Mouse (Mus musculus): Measurements from ENCODE around the gene Gnb4. TPM values are rescaled to one million over a fixed set of nuclear protein-coding genes. Genes with fewer than 3 reads are reported as not detected.

Gnb4 gene
- total RNA-seq (2021): 10 to 100 TPM; 42.7 to 43.7 TPM
- long read RNA-seq, experiment 1, full-length matches to known transcripts: 51 of 59 reads
- long read RNA-seq, experiment 1, partial matches to known transcripts: 3 of 59 reads
- long read RNA-seq, experiment 1, other reads (novel, unspliced or antisense): 5 of 59 reads
- long read RNA-seq, experiment 2, full-length matches to known transcripts: 41 of 48 reads
- long read RNA-seq, experiment 2, partial matches to known transcripts: 1 of 48 reads
- long read RNA-seq, experiment 2, other reads (novel, unspliced or antisense): 6 of 48 reads

GRCm38 (mm10) chr3:32616331-32617052, at the start of gene Gnb4:
TSS of gene Gnb4 (minus strand) at chr3:32616585.
- peak; percentile 40 to 47 for DNase-seq (ENCODE audit: low spot score in 2 of 2)

DNA sequence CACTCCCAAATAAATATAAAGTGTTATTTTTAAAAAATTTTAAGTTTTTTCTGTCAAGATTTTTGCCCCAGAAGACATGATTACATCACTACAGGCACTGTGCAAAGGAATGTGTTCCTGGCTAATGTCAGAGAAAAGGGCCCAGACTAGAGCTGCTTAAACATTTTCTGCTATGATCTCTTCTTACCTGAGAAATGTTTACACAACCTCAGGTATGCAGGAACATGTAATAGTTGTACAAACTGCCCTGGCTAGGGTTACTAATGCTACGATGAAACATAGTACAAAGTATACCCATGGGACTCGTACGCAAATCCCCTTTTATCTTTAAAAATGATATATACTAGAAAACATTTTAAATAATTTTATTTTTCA, 45.2 kb upstream of the Gnb4 start:
- no peak for DNase-seq (ENCODE audit: low spot score in 2 of 2)

DNA sequence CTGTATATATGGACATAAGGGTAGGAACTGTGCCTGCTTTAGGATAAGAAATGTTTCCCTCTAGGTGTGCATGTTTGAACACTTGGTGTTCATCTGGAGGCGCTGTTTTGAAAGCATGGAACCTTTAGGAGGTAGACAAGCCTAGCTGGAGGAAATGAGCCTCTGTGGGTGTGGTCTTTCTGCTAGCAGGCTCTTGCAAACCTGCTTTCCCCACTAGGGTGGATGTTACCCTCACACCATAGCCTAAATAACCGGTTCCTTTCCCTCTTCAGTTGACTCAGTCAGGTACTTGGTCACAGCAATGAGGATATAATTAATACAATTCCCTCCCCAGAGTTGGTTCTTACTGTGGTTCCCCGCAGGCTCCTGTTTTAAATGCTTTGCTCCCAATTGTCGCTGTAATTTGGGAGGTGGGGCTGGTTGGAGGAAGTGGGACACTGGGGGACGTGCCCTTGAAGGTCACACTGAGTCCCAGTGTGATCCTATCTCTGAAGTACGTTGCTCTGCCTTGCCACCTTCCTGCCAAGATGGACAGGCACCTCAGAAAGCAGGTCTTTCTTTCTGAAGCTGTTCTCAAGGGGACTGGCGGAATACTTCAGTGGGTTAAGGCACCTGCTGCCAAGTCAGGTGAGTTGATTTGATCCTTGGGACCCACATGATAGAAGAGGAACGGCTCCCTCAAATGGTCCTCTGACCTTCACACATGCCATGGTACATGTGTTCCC, 44.6 kb upstream of the Gnb4 start:
- DNase-seq (ENCODE audit: low spot score in 2 of 2): no peak

DNA sequence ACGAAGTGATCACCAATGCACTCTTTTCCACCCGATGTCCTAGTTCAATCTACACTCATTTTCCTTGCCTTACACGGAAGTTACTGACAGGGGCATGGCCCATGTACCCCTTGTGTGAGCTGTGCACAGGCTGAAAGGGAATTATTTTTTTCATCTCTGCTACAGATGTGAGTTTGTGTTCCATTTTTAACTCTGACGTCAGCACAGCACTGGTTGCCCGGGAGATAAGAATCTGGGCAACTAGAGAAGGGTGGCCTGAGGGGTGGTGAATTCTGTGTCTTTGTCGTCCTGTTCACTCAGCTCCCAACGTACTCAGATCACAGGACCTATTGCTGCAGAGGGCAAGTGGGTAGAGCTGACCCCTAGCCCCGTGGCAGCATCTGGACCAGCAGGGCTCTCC, 43.9 kb upstream of the Gnb4 start:
- no peak for DNase-seq (ENCODE audit: low spot score in 2 of 2)

GRCm38 (mm10) chr3:32659506-32659905, 43.1 kb upstream of the Gnb4 start:
- DNase-seq (ENCODE audit: low spot score in 2 of 2): no peak

DNA sequence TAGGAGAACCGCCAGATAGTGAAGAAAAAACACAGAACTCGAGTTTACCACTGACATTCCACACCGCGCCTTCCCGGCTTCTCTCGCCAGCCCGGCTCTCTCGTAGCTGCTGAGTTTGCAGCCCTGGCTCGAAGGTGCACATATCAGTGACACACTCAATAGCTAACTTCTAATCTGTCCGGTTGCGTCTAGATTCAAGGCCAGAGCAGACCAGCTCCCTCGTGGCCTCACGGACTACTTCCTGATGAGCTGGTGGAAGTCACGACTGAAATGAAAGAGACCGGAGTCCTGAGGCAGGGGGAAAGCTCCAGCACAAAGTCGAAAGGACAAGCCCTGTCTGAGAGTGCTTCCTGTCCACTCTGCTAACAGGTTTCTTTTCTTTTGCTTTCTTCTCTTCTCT, 42.4 kb upstream of the Gnb4 start:
- DNase-seq (ENCODE audit: low spot score in 2 of 2): no peak

- no peak for DNase-seq (ENCODE audit: low spot score in 2 of 2)
Measured at GRCm38 (mm10) chr3:32658401-32658800, 42.0 kb upstream of the Gnb4 start.

GRCm38 (mm10) chr3:32656398-32656994, 40.1 kb upstream of the Gnb4 start:
- no peak for DNase-seq (ENCODE audit: low spot score in 2 of 2)

GRCm38 (mm10) chr3:32655994-32656393, 39.6 kb upstream of the Gnb4 start:
- DNase-seq (ENCODE audit: low spot score in 2 of 2): no peak

DNA sequence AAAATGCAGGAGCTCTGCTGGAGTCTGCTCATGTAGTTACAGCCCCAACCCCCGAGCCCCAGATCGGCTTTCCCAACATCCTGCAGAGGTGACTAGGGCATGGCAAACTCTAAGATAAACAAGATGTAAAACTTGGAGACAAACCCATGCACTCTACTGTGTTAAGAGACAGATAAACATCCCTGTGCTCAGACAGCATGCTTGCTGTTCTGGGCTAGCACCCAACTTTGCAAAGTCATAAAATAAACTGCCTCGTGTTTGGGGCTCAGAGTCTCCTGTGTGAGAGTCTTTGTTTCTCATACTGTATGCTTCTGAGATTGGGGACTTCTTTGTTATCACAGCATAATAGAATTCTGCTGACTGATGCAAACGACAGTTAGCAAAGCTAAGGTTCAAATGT, 36.4 kb upstream of the Gnb4 start:
- no peak for DNase-seq (ENCODE audit: low spot score in 2 of 2)

DNA sequence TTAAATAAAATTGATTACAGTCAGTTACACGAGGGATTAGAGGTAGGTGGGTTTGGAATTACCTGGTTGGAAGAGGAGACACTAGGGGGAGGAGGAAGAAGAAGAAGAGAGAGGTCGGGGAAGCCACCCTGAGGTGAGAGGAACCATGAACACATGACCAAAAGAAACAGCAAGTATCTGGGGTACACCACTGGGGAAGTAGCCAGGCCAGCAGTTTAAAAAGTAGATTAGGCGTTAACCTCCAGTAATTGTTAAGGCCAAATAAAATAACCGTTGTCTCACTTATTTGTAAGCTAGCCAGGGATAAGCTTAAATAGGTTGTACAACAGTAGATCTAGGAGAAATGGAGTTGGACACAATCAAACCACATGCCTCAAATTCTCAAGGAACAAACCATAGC, 32.9 kb upstream of the Gnb4 start:
- no peak for DNase-seq (ENCODE audit: low spot score in 2 of 2)

DNA sequence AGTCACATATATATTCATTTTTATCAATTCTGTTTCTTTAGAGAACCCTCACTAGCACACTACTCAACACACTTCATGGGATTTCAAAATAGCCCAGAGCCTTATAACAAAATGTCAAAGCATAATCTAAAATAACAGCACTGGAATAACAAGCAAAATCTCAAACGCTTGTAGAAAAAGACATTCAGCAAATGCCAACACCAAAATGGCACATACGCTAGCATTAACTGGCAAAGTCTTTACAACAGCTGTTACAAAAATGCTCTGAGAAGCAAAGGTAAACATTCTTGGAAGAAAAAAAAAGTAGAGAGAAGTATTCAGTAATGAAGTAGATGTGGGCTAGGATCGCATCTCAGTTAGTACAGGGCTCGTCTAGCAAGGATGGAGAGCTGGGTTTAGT, 30.5 kb upstream of the Gnb4 start:
- DNase-seq (ENCODE audit: low spot score in 2 of 2): peak in 1 of 2 experiments; percentile 22

DNA sequence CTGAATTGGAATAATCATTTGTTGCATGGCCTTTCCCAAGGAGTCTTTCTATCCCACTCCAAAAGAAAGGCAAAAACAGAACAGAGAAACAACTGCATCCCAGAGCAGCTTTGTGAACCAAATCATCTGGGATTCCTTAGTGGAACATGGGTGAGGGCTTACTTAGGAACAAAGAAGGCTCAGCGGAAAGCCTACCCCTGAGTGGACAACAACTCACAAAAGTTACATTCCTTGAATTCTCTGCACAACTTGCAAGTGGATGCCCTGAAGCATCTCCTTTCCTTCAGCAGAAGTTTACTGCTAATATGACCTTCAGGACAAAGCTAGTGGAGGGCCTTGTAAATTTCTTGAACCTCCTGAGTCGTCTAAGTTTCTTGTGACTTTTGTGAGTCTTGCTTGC, 28.4 kb upstream of the Gnb4 start:
- DNase-seq (ENCODE audit: low spot score in 2 of 2): no peak

DNA sequence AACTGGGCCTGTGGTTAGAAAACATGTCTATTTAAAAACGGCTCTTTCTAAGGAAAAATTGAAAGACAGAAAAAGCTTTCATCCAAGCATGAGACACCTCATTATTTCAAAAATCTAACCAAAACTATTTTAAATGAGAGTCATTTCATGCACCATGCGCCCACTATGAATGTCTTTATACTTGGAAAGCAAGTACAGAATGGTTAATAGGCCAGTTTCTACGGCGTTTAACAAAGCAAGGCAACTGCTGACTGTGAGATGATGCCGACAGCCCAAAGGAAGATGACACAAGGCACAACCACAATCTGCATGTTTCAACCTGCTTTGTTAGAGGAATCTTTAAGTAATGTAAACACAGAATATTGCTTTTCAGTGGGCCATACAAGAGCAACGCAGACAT, 25.7 kb upstream of the Gnb4 start:
- no peak for DNase-seq (ENCODE audit: low spot score in 2 of 2)

DNA sequence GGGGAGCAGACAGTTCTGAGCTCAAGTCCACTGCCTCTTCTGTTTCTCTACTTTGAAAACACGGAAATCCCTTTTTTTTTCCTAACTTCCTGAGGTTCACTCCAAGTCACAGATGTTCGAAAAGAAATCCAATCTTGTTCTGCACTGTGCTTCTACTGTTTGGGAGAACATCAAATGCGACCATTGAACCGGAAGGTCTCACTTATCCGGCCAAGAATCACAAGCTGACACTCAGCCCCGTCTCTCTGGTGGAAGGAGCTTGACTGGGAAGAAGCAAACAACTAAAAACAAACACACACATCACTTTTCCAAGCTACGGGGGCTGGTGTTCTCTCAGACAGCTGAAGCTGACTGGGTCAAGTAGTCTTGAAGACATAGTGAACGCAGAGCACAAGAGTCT, 21.9 kb upstream of the Gnb4 start:
- peak in 1 of 2 experiments; percentile 42 for DNase-seq (ENCODE audit: low spot score in 2 of 2)

DNA sequence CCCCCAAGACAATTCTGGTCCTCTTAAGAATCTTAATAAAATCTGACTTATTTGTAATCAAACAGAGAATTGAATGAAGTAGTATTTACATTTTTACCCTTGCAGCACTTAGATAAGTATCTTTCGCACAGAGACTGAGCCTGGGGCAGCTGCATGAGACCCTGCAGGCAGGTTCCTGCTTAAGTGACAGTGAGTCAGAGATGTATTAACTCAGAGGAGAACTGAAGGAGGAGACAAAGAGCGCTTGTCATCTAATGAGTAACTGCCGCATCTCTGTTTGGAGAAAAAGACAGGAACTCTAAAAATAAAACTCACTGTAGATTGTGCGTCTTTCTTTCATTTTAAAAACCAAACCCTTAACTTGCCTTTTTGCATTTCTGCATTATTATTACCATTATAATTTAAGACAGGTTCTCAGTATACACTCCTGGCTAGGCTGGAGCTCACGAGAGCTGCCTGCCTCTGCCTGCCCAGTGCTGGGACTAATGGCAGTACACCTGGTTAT, 16.4 kb upstream of the Gnb4 start:
- DNase-seq (ENCODE audit: low spot score in 2 of 2): no peak

DNA sequence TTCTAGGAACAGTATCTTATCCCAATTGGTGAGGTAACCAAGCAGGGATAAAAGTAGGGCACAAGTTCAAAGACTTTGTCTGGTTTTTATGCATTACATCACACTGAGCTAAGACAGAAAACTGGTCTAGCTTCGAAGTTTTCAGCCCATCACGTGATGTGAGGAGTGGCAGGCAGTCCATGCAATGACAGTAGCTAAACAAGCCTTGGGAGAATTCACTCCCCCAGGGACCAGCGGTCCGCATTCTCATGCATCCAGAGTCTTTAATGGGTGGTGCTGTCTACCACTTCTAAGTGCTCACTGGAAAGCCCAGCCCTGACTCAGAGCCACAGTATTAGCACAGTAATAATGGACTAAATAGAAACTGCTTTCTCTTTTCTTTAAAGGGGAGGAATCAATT, 13.8 kb upstream of the Gnb4 start:
- no peak for DNase-seq (ENCODE audit: low spot score in 2 of 2)

DNA sequence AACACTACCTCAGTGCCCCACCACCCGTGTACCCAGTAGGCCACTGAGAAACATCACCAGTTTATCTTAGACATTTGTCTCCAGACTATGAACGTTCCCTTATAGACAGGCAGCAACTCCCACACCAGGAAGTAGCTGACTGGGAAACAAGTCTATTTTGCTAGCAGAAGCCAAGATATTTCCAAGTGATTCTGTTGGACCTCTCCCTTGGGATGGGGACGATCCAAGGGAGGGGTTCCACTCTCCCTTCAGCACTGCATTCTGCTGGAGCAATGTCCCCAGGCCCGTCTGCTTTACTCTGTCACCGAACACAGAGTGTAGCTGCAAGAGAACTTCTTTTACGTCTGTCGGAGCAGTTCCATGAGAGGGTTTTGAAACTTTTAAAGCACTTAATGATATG, 11.8 kb upstream of the Gnb4 start:
- DNase-seq (ENCODE audit: low spot score in 2 of 2): no peak

- no peak for DNase-seq (ENCODE audit: low spot score in 2 of 2)
Measured at GRCm38 (mm10) chr3:32622106-32622505, 5.7 kb upstream of the Gnb4 start.

DNA sequence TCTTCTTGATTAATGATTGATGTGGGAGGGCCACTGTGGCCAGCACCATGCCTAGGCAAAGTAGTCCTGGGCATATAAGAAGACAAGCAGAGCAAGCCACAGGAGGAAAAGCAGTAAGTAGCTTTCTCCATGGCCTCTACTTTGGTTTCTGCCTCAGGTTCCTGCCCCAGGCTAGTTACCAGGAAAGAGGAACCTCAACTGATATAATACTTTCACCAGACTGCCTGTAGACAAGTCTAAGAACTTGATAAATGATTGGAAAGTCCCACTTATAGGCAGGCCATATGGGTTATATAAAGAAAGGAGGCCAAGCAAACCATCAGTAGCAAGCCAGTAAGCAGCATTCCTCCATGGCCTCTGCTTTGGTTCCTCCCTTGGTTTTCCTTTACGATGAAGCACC, 5.3 kb upstream of the Gnb4 start:
- DNase-seq (ENCODE audit: low spot score in 2 of 2): no peak

DNA sequence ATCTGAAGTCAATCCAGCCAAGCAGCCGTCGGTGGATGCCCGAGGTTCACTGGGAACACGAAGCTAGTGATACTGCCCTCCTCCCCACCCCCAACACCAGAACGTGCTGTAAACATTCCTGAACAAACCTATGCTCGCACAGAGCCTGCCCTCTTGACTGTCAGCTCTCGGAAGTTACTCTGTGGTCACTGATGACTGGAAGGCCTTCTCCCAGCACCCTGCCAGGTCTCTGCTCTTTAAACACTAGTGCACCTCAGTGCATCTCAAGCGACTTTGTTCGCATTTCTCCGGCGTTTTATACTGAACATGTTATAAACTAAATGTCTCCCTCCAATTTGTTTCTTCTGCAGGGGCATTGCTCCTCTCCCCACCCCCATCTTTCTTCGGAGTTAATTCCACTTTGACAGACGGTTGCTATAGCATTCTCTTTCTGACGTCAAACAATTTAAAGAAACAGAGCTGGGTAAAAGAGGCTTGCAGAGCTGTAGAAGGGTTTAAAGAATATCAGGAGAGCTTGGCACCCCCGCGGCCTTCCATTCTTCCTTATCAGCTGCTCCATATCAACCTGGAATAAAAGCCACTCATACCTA, 763 bp upstream of the Gnb4 start:
- DNase-seq (ENCODE audit: low spot score in 2 of 2): no peak

DNA sequence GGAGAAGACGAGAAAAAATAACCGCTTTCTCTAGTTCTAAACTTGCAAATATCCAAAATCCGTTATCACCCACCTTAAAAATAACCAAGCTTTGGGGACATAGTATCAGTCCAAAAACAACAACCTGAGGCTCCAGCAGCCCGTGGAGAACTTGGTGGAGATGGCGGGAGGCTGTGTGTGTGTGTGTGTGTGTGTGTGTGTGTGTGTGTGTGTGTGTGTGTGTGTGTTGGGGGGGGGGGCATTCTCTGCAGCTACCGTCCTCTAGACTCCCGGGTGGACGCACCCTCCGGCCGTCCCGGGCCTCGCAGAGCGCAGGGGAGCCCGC, 417 bp downstream of the Gnb4 start:
- no peak for DNase-seq (ENCODE audit: low spot score in 2 of 2)
